Mouse (Mus musculus) right cerebral cortex, postnatal 4 days (tissue): ENCODE measurements at regions not wholly inside any gene's neighbourhood (a gene's known extent, or its start where the extent isn't known, plus 50 kb on each side); places are given as distances from the start of the nearest gene placed in this dataset.

Experiments
- DNase-seq: peaks from one replicate; pipeline ENCODE4 v3.0.0-alpha.2; 2022

GRCm38 (mm10) chr9:23068101-23068791, 154.6 kb upstream of the Bmper start:
- DNase-seq = no peak

- DNase-seq = no peak
These were observed 153.7 kb upstream of the Bmper start for GRCm38 (mm10) chr9:23069161-23069560.

- DNase-seq = no peak
These were observed 151.9 kb upstream of the Bmper start for GRCm38 (mm10) chr9:23071006-23071405.

GRCm38 (mm10) chr9:23072741-23073140, 150.1 kb upstream of the Bmper start:
- no peak for DNase-seq

GRCm38 (mm10) chr9:23083562-23083961, 139.3 kb upstream of the Bmper start:
- peak; percentile 69 for DNase-seq

- DNase-seq = no peak
These were observed 133.5 kb upstream of the Bmper start for GRCm38 (mm10) chr9:23089339-23089738.

- no peak for DNase-seq
These were observed 125.6 kb upstream of the Bmper start for GRCm38 (mm10) chr9:23097134-23097789.

GRCm38 (mm10) chr9:23101584-23101983, 121.3 kb upstream of the Bmper start:
- no peak for DNase-seq

GRCm38 (mm10) chr9:23101990-23102796, 120.7 kb upstream of the Bmper start:
- DNase-seq = peak; percentile 53

GRCm38 (mm10) chr9:23111500-23111899, 111.4 kb upstream of the Bmper start:
- DNase-seq = no peak

GRCm38 (mm10) chr9:23115026-23115425, 107.8 kb upstream of the Bmper start:
- no peak for DNase-seq

GRCm38 (mm10) chr9:23115540-23115939, 107.3 kb upstream of the Bmper start:
- no peak for DNase-seq

GRCm38 (mm10) chr9:23116311-23116710, 106.6 kb upstream of the Bmper start:
- no peak for DNase-seq

GRCm38 (mm10) chr9:23119811-23120210, 103.1 kb upstream of the Bmper start:
- no peak for DNase-seq

GRCm38 (mm10) chr9:23120814-23121213, 102.1 kb upstream of the Bmper start:
- DNase-seq = no peak

- DNase-seq = no peak
These were observed 100.4 kb upstream of the Bmper start for GRCm38 (mm10) chr9:23122524-23122923.

GRCm38 (mm10) chr9:23123452-23123851, 99.4 kb upstream of the Bmper start:
- no peak for DNase-seq

- DNase-seq = peak; percentile 8
These were observed 96.8 kb upstream of the Bmper start for GRCm38 (mm10) chr9:23125761-23126704.

GRCm38 (mm10) chr9:23127338-23128017, 95.4 kb upstream of the Bmper start:
- peak; percentile 6 for DNase-seq

GRCm38 (mm10) chr9:23128018-23128369, 94.9 kb upstream of the Bmper start:
- no peak for DNase-seq

- DNase-seq = no peak
These were observed 88.9 kb upstream of the Bmper start for GRCm38 (mm10) chr9:23134006-23134405.
